Mouse (Mus musculus): Measurements from ENCODE around the gene Togaram1. TPM values are rescaled to one million over a fixed set of nuclear protein-coding genes. Genes with fewer than 3 reads are reported as not detected.

Gene Togaram1
- polyA plus RNA-seq, 1 experiment from 2014 or later: 42.5 TPM

Other genes with a start within 250 kb of the Togaram1 start
- gene Gm527, start 47.9 kb upstream of the Togaram1 start, polyA plus RNA-seq (2014; fragmentation: Nextera tagmentation; extraction: Ambion mirVana): 2.9 and 4.8 TPM in 2 replicates
- 9.8 and 14.3 TPM in 2 replicates for gene Klhl28, start 270 bp upstream of the Togaram1 start, polyA plus RNA-seq (2014; fragmentation: Nextera tagmentation; extraction: Ambion mirVana)
- gene Prpf39, start 70.5 kb downstream of the Togaram1 start, polyA plus RNA-seq (2014; fragmentation: Nextera tagmentation; extraction: Ambion mirVana): 45.0 and 63.1 TPM in 2 replicates
- 506 and 674 TPM in 2 replicates for gene Fkbp3, start 108.2 kb downstream of the Togaram1 start, polyA plus RNA-seq (2014; fragmentation: Nextera tagmentation; extraction: Ambion mirVana)
- 12.8 and 15.3 TPM in 2 replicates for gene Fancm, start 109.8 kb downstream of the Togaram1 start, polyA plus RNA-seq (2014; fragmentation: Nextera tagmentation; extraction: Ambion mirVana)
- 71.2 and 82.2 TPM in 2 replicates for gene Mis18bp1, start 206.8 kb downstream of the Togaram1 start, polyA plus RNA-seq (2014; fragmentation: Nextera tagmentation; extraction: Ambion mirVana)

Measured in kidney, embryonic 14.5 days (tissue).